In genomic region chr8:94540025-94540424, GRCm38 (mm10) we compare ENCODE assay signal across 21 mouse cellular contexts. TPM values are rescaled to one million over a fixed set of nuclear protein-coding genes. Genes with fewer than 3 reads are reported as not detected.
DNase-seq lines count a peak whose midpoint lies in the region; ATAC-seq and TF ChIP-seq lines count a peak whose summit lies in the region.
"Had no signal": no experiment of that assay in that cellular context is flagged by ENCODE, and none has a peak within 500 bp of the region (broad histone marks: within the 10 kb centered on the region; RNA-seq: fewer than 3 reads in every experiment).

No protein-coding gene starts in this region.

- H3K27ac ChIP-seq in MEL (ENCODE audit: control insufficient read depth, low read depth, low read length) = no peak overlapping the region
- H3K27ac ChIP-seq in limb, embryonic 10.5 days = no peak overlapping the region
- H3K27ac ChIP-seq: embryonic facial prominence, embryonic 10.5 days; embryonic facial prominence, embryonic 12.5 days; forebrain, embryonic 12.5 days had no signal

- H3K79me2 ChIP-seq in MEL (ENCODE audit: control insufficient read depth, insufficient read depth, low read length, poor library complexity) = no peaks in the 10 kb centered on the region

- TF ChIP-seq CTCF in MEL (IDR thresholded peaks at IDR 0.05 in 2 of 3, conservative IDR thresholded peaks at IDR 0.05 in 1 of 3; ENCODE audit: control insufficient read depth in 1 of 3, insufficient read depth in 1 of 3, low read depth in 2 of 3, low read length in 3 of 3, poor library complexity in 1 of 3, severe bottlenecking in 1 of 3) = no peak

- TF ChIP-seq EP300 in MEL (IDR thresholded peaks at IDR 0.05; ENCODE audit: low read depth in 1 of 2, low read length in 2 of 2) = no peak

- no peak overlapping the region for H3K4me3 ChIP-seq in MEL (ENCODE audit: control insufficient read depth in 1 of 2, insufficient read depth in 1 of 2, low read depth in 2 of 2, low read length in 2 of 2)
- H3K4me3 ChIP-seq in limb, embryonic 10.5 days = no peak overlapping the region
- H3K4me3 ChIP-seq: embryonic facial prominence, embryonic 10.5 days; embryonic facial prominence, embryonic 12.5 days; erythroblast, embryonic 14.5 days; forebrain, embryonic 12.5 days had no signal

- no peak for TF ChIP-seq POLR2A in MEL (IDR thresholded peaks at IDR 0.05; ENCODE audit: control insufficient read depth in 1 of 2, insufficient read depth in 1 of 2, low read depth in 1 of 2, low read length in 2 of 2, poor library complexity in 1 of 2)

- ATAC-seq in erythroid progenitor cell, adult 5-6 weeks (replicated peaks; ENCODE audit: low FRiP score, poor library complexity, severe bottlenecking) = peak; percentile 63
- ATAC-seq: CD4-positive, CD25-positive, alpha-beta regulatory T cell, adult 4 months; forebrain, embryonic 14.5 days; forebrain, embryonic 16.5 days had no signal

- peaks cover 0 to 21% of the 10 kb centered on the region in 2 experiments; a peak in 2 of 4 replicates for H3K36me3 ChIP-seq in MEL (ENCODE audit: control insufficient read depth in 1 of 2, insufficient read depth in 2 of 2, low read length in 2 of 2)
- no peaks in the 10 kb centered on the region for H3K36me3 ChIP-seq in limb, embryonic 10.5 days
- H3K36me3 ChIP-seq: embryonic facial prominence, embryonic 10.5 days; embryonic facial prominence, embryonic 12.5 days; forebrain, embryonic 12.5 days; G1E had no signal

- H3K4me1 ChIP-seq in MEL (ENCODE audit: control insufficient read depth in 1 of 2, insufficient read depth in 2 of 2, low read length in 2 of 2) = peaks cover 16 to 22% of the 10 kb centered on the region in 2 experiments
- peaks cover 9% of the 10 kb centered on the region for H3K4me1 ChIP-seq in limb, embryonic 10.5 days

- peak; percentile 38 to 45 for DNase-seq in cerebellum, postnatal 10 days
- no peak for DNase-seq in cerebellum, adult 11 months
- DNase-seq in MEL (ENCODE audit: low read depth, low spot score) = peak; percentile 69
- no peak for DNase-seq in c-Kit-positive CD71-positive TER-119-positive erythroid progenitor cells, embryonic 14.5 days (ENCODE audit: low spot score)
- no peak for DNase-seq in limb, embryonic 10.5 days (ENCODE audit: low spot score)
- DNase-seq: adrenal gland, adult 2 months; adrenal gland, postnatal 10 days; adrenal gland, postnatal 25 days; cerebellum, adult 18-20 months; cerebellum, adult 8-10 months; cerebellum, adult 9-11 months; cerebellum, postnatal 25 days had no signal

- WGBS in limb, embryonic 10.5 days = 79% methylated on average over 2 of the region's 2 CpGs

- H3K9me3 ChIP-seq in MEL (replicated peaks; ENCODE audit: insufficient read depth, low read length) = no peaks in the 10 kb centered on the region
- no peaks in the 10 kb centered on the region for H3K9me3 ChIP-seq in limb, embryonic 10.5 days (replicated peaks)
- H3K9me3 ChIP-seq: embryonic facial prominence, embryonic 10.5 days; embryonic facial prominence, embryonic 12.5 days; forebrain, embryonic 12.5 days; G1E had no signal

- H3K9ac ChIP-seq in MEL (ENCODE audit: control insufficient read depth, low read depth, low read length, poor library complexity, severe bottlenecking) = no peak overlapping the region
- H3K9ac ChIP-seq: embryonic facial prominence, embryonic 12.5 days; forebrain, embryonic 12.5 days had no signal

- no peak for TF ChIP-seq RAD21 in MEL (IDR thresholded peaks at IDR 0.05; ENCODE audit: low read depth, low read length)

- no peaks in the 10 kb centered on the region for H3K27me3 ChIP-seq in MEL (ENCODE audit: control insufficient read depth in 1 of 2, insufficient read depth in 2 of 2, low read length in 2 of 2)
- peaks cover 20% of the 10 kb centered on the region for H3K27me3 ChIP-seq in limb, embryonic 10.5 days (ENCODE audit: low read depth, poor library complexity, severe bottlenecking)

TF ChIP-seq in MEL, 35 proteins besides CTCF, POLR2A, EP300 and RAD21:
- no peak for TF ChIP-seq GATA1 (IDR thresholded peaks at IDR 0.05; ENCODE audit: low read depth, low read length)
- no peak for TF ChIP-seq MAZ (IDR thresholded peaks at IDR 0.05; ENCODE audit: low read depth, low read length)
- TF ChIP-seq NRF1 (IDR thresholded peaks at IDR 0.05; ENCODE audit: insufficient read depth, low read depth, low read length, poor library complexity, severe bottlenecking) = no peak
- no peak for TF ChIP-seq ZMIZ1 (IDR thresholded peaks at IDR 0.05; ENCODE audit: low read depth, low read length)
- peak; percentile 35; the same call in 1 of the 2 replicates for TF ChIP-seq ETS1 (IDR thresholded peaks at IDR 0.05; ENCODE audit: low read depth, low read length)
- no peak for TF ChIP-seq NELFE (IDR thresholded peaks at IDR 0.05; ENCODE audit: low read depth, low read length)
- no peak for TF ChIP-seq MEF2A (IDR thresholded peaks at IDR 0.05; ENCODE audit: extremely low read depth, insufficient replicate concordance, low read depth, low read length, poor library complexity, severe bottlenecking)
- no peak for TF ChIP-seq TAL1 (IDR thresholded peaks at IDR 0.05; ENCODE audit: low read length)
- TF ChIP-seq CHD2 (IDR thresholded peaks at IDR 0.05; ENCODE audit: low read length) = no peak
- TF ChIP-seq ZNF384 (IDR thresholded peaks at IDR 0.05; ENCODE audit: low read depth, low read length) = no peak
- TF ChIP-seq SMC3 (IDR thresholded peaks at IDR 0.05; ENCODE audit: low read depth, low read length) = no peak
- TF ChIP-seq USF1 (IDR thresholded peaks at IDR 0.05; ENCODE audit: low read depth, low read length) = peak; percentile 90
- no peak for TF ChIP-seq POLR2AphosphoS5 (IDR thresholded peaks at IDR 0.05; ENCODE audit: borderline replicate concordance, low read depth, low read length)
- TF ChIP-seq SIN3A (IDR thresholded peaks at IDR 0.05; ENCODE audit: low read length) = 0 out of 2 replicates have a peak, but pooled peaks have one; percentile 18
- TF ChIP-seq MAX (IDR thresholded peaks at IDR 0.05; ENCODE audit: low read length) = 0 out of 2 replicates have a peak, but pooled peaks have one; percentile 53
- no peak for TF ChIP-seq MXI1 (IDR thresholded peaks at IDR 0.05; ENCODE audit: low read depth, low read length)
- TF ChIP-seq ZKSCAN1 (IDR thresholded peaks at IDR 0.05; ENCODE audit: low read depth, low read length) = no peak
- TF ChIP-seq TCF12 (IDR thresholded peaks at IDR 0.05; ENCODE audit: low read depth, low read length) = no peak
- no peak for TF ChIP-seq MYC (IDR thresholded peaks at IDR 0.05; ENCODE audit: low read depth, low read length)
- peak in 1 of 2 experiments; percentile 44; a peak in 1 of 4 replicates for TF ChIP-seq USF2 (IDR thresholded peaks at IDR 0.05; ENCODE audit: borderline replicate concordance in 1 of 2, insufficient read depth in 1 of 2, low read depth in 1 of 2, low read length in 2 of 2)
TF ChIP-seq in MEL: peak in this region for 5.

RNA-seq across cellular contexts. Expression of gene Cpne2, which starts 7.2 kb away (rescaled TPM):
- 15.7 and 19.1 TPM in 2 replicates for total RNA-seq in MEL (2012; rRNA removed)
- 10 to 100 TPM in 1 of 2 experiments, not detected in 1; 29.7 TPM for polyA plus RNA-seq in MEL (2012; ENCODE audit: insufficient read depth in 1 of 2, insufficient read length in 2 of 2, low read depth in 1 of 2, low replicate concordance in 2 of 2, missing spikeins in 1 of 2)
- total RNA-seq in erythroid progenitor cell, adult 5-6 weeks (2015; ENCODE audit: low replicate concordance) = 25.2 and 37.3 TPM in 2 replicates
- total RNA-seq in erythroid progenitor cell, adult 5-6 weeks (2017; ENCODE audit: low replicate concordance) = 14.5 and 18.7 TPM in 2 replicates
- polyA plus RNA-seq in limb, embryonic 10.5 days (2016; fragmentation: Nextera tagmentation; extraction: Ambion mirVana) = 5.8 and 6.6 TPM in 2 replicates

Comparison
In these comparisons a context has a peak if more than half of its experiments do, and no peak if none do; other contexts are left out.
1. DNase-seq: peak in cerebellum, postnatal 10 days (2 of 2) and MEL (single experiment); none in cerebellum, adult 11 months (single experiment), c-Kit-positive CD71-positive TER-119-positive erythroid progenitor cells, embryonic 14.5 days (single experiment) and limb, embryonic 10.5 days (single experiment).